Comparison of ENCODE assay signal across 20 mouse cellular contexts in the genomic region with DNA sequence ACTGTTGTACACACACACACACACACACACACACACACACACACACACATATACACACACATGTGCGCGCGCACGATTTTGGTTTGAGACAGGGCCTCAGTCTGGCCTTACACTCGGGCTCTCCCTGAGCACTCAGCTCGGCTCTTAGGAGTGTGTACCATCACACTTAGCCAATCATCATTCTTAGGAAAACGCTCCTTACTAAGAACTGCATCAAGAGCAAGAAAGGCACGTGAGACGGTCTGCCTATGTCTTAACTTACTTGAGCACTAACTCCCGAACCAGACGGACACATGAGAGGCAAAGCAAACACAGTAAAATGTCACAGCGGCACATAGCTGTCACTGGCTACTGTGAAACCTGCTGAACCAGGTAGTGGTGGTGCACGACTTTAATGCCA.
"Had no signal": no experiment of that assay in that cellular context is flagged by ENCODE, and none has a peak within 500 bp of the region (broad histone marks: within the 10 kb centered on the region; RNA-seq: fewer than 3 reads in every experiment).

No protein-coding gene starts in this region.

- DNase-seq: liver; liver, embryonic 13.5 days; liver, postnatal 0 days; midbrain, embryonic 14.5 days; retina, postnatal 1 day; right cerebral cortex, adult 18-20 months; right cerebral cortex, postnatal 25 days; right cerebral cortex, postnatal 4 days; spleen, adult 18-20 months; thymus, adult 18-20 months; thymus, postnatal 25 days; thymus, postnatal 4 days had no signal

- H3K9ac ChIP-seq: liver, embryonic 13.5 days; liver, embryonic 15.5 days; liver, postnatal 0 days; midbrain, embryonic 12.5 days; neural tube, embryonic 13.5 days; neural tube, embryonic 15.5 days had no signal

- H3K27me3 ChIP-seq: liver, embryonic 13.5 days; liver, embryonic 15.5 days; midbrain, embryonic 12.5 days; neural tube, embryonic 13.5 days; neural tube, embryonic 15.5 days had no signal

- H3K27ac ChIP-seq: liver, embryonic 13.5 days; liver, embryonic 15.5 days; midbrain, embryonic 10.5 days; midbrain, embryonic 12.5 days; neural tube, embryonic 13.5 days; neural tube, embryonic 15.5 days had no signal

- ATAC-seq: liver, postnatal 0 days; midbrain, embryonic 16.5 days had no signal

- H3K9me3 ChIP-seq: liver, embryonic 13.5 days; liver, embryonic 15.5 days; midbrain, embryonic 10.5 days; midbrain, embryonic 12.5 days; neural tube, embryonic 13.5 days; neural tube, embryonic 15.5 days had no signal

- H3K4me1 ChIP-seq: liver, embryonic 13.5 days; liver, embryonic 15.5 days; midbrain, embryonic 10.5 days; midbrain, embryonic 12.5 days; neural tube, embryonic 13.5 days had no signal

- H3K4me3 ChIP-seq: liver, embryonic 13.5 days; liver, embryonic 15.5 days; midbrain, embryonic 10.5 days; midbrain, embryonic 12.5 days; myocyte; neural tube, embryonic 13.5 days; neural tube, embryonic 15.5 days had no signal

- H3K4me2 ChIP-seq: liver, embryonic 11.5 days; liver, embryonic 13.5 days; liver, embryonic 15.5 days; midbrain, embryonic 12.5 days; neural tube, embryonic 13.5 days; neural tube, embryonic 15.5 days had no signal
